Mouse (Mus musculus): ENCODE measurements at regions not wholly inside any gene's neighbourhood (a gene's known extent, or its start where the extent isn't known, plus 50 kb on each side); places are given as distances from the start of the nearest gene placed in this dataset.
A peak's percentile ranks its signal among the peaks of the same experiment; 100 is the strongest.

DNA sequence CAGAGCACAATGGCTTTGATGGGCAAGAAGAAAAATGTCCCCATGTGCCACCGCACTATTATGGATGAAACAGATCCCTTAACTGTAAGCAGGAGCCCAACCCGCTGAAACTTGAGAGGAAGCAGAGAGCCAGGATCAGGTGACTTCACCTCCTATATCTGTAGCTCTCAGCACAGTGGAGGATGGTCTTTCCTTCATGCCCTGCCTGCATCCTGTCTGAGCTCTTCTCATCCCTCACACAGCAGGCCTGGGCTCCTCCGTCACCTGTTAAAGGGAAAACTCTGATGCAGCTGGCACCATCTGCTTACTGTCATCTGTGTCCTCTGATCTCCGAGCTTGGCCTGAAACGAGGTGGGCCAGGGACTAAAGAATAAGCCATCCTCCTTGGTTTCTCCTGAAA lies 224.8 kb upstream of the Elac2 start:
- no peak for DNase-seq (ENCODE audit: low spot score in 2 of 2)
- intact Hi-C loops (cut with DNase I), result no loop called here

DNA sequence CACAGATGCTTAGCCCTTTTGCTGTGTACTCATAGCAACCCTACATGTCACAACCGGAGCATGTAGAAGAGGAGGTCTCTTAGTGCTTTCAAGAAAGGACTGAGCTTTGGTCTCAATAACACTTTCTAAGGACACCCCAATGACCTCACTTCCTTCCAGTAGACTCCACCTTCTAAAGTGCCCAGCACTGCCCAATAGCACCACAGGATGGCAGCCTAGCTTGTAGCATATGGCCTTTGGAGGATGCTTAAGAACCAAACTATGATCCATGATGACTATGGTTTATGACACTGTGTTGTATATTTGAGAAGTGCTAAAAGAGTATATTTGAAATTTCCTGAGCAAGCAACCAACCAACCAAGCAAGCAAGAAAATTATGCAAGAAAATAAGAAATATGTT lies 223.3 kb upstream of the Elac2 start:
- intact Hi-C loops (cut with DNase I), result no loop called here
- no peak for DNase-seq (ENCODE audit: low spot score in 2 of 2)

DNA sequence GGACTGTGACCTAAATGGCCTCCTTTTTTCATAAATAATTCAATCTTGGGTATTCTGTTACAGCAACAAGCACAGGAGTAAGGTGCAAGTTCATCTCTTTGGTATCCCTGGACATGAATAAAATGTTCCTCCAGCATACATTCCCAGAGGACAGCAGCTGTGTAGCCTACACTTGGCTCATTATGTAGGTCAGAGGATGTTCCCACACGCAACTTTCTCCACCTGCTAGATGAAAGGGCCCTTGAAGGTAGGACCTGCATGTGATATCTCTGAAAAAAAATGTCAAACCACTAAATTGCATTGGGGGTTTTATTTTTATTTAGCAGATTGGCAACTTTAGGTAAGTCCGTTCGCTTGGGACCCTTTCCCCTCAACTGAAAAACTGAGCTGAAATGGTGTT lies 218.2 kb upstream of the Elac2 start:
- no peak for DNase-seq (ENCODE audit: low spot score in 2 of 2)
- intact Hi-C loops (cut with DNase I), result no loop called here

DNA sequence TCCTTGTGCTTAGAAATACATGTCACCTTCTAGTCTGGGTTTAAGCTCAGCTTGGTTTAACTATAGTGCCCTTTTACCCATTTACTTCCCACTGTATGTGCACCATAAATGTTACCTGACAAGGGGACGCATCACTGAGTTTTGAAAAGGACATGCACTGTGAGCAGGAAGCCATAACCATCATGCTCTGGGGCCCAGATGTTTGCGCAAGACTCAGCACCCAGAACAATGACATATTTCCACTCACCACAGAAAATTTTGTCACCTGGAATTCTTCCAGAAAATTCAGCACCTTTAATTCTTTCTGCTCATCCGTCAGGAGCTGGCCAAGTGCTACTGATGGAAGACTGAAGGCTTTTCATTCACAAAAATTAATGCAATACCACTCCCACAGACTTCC lies 216.1 kb upstream of the Elac2 start:
- intact Hi-C loops (cut with DNase I), result no loop called here
- no peak for DNase-seq (ENCODE audit: low spot score in 2 of 2)

DNA sequence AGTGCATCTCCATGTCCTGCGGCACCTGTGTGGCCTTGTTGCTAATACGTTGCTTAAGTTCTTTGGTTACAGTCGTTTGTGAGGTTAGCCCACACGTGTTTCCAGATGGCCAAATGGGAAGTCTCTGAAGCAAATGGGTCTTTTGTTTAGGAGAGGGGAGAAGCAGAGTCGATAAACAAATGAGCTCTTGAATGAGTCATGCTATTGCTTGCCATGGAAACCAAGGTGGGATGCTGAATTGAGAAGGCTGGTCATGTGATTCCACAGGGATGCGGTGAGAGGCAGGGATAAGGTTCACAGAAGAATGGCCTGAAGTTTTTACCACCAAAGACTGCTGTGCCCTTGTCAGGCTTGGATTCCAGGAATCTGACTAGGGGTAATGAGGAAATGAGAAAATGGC lies 214.8 kb upstream of the Elac2 start:
- intact Hi-C loops (cut with DNase I), result no loop called here
- no peak for DNase-seq (ENCODE audit: low spot score in 2 of 2)

DNA sequence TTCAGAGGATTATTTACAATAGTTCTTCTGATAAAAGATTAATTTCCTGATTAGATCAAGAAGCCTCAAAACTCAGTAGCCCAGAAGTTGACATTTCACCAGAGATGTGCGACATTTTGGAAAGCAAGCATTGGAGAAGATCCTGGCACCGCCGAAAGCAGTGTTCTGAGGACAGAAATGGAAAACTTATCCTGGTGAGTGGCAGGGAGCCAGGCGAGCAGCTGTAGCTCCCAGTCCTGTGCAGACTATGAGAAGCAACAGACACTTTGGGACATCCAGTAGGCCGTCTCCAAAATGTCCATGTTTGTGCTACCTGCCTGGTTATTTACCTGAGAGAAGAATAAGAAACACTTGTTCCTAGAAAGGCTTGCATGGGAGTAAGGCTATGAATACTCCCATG lies 202.1 kb upstream of the Elac2 start:
- DNase-seq (ENCODE audit: low spot score in 2 of 2), result peak; percentile 29 to 33
- intact Hi-C loops (cut with DNase I), result no loop called here

DNA sequence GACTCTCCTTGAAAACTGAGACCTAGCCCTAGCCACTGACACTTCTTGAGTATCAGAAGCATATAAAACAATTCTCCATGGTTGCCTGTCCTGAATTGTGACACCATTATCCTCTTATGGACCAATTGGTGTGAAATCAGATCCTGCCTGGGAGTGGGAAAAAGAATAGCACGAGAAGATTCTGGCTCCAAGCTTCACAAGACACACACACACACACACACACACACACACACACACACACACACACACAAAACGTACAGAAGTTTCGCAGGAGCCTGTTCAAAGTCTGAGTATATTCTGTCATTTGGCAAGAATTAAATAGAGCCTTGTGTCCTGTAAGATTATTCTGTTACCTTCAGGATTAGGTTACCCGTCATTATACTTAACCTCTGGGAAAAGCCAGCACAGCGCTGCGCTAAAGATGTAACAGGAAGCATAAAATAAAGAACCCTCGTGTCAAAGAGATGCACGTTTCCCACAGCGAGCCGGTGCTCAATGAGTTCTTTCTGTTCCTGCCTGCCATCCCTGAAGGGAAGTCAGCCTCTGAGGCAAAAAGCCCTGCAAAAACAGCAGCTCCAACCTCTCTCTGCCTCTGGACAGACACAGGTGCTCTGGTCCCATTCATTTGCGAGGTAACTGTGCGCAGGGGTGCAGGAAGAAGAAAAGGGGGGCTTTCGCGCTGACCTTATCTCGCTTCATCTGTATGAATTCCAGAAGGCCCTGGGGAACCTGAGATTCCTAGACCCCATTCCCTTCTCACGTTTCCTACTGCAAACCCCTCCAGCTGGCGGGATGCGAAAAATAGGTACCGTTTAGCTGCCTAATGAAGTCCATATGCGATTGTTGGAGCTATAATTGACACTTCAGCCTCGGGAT lies 178.4 kb upstream of the Elac2 start:
- intact Hi-C loops (cut with DNase I), result no loop called here
- no peak for DNase-seq (ENCODE audit: low spot score in 2 of 2)

DNA sequence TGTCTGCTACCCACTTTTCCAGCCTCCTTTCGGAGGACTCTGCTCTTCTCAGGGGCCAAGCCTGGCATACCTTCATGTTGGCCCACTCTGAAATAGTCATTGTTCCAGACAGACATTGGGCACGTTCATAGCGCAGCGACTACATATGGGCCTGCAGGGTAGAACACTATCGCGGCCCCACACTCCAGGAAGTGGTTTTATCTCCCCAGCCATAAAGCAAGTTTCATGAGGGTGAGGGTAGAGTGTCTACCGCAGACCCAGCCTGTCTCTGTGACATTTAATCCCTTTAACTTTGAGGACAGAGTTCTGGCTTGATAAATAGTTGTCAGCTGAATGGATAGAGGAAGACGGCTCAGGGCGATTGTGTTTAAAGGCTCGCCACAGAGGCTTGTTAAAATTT lies 177.5 kb upstream of the Elac2 start:
- intact Hi-C loops (cut with DNase I), result no loop called here

DNA sequence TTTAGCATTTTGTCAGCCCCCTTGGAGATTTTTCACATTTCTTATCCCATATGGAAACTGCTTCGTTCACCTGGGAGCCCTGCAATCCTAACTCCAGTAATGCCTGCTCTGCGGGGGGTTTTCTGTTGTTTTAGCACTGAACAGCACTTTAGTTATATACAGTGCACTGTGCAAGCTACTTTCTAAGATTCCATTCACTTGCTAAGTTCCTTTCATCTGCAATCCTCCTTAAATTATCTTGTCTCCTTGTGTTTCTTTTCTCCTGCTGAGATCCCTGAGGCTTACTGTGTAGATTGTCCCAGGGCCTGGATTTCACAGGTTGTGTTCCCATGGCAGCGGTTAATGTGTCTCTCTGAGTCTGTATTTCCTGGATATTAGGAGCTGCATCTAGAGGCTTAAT lies 173.3 kb upstream of the Elac2 start:
- intact Hi-C loops (cut with DNase I), result no loop called here
- no peak for DNase-seq (ENCODE audit: low spot score in 2 of 2)

More for the DNA sequence above, 177.5 kb upstream of the Elac2 start:
- no peak for DNase-seq (ENCODE audit: low spot score in 2 of 2)

DNA sequence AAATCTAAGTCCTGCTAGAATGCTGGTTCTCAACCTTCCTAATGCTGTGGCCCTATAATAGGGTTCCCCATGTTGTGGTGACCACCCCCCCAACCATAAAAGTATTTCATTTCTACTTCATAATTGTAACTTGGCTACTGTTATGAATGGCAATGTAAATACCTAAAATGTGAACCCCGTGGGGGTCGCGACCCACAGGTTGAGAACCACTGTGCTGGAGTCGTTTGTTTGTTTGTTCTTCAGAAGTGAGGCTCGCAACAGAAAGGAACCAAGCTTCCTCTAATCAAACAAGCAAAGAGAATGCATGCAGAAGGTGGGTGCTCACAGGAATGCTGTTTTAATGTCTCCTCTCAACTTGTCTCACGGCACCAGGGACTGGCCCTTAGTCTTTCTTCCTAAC lies 166.4 kb upstream of the Elac2 start:
- intact Hi-C loops (cut with DNase I), result no loop called here
- no peak for DNase-seq (ENCODE audit: low spot score in 2 of 2)

DNA sequence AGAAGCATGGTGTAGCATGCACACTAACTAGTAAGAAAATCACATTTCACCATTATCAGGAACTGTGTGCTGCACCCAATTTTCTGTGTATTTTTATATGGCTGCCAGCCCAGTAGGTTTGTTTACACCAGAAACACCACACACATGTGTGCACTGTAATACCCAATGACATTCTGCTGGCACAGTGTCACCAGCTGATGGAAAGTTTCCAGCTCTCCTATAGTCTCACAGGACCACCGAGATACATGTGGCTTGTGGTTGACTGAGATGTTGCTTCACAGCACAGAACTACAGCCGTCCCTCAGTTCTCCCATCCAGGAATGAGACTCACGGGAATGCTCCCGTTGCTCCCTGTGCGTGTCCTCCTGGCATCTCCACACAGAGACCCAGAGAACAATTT lies 149.4 kb upstream of the Elac2 start:
- intact Hi-C loops (cut with DNase I), result no loop called here
- no peak for DNase-seq (ENCODE audit: low spot score in 2 of 2)

DNA sequence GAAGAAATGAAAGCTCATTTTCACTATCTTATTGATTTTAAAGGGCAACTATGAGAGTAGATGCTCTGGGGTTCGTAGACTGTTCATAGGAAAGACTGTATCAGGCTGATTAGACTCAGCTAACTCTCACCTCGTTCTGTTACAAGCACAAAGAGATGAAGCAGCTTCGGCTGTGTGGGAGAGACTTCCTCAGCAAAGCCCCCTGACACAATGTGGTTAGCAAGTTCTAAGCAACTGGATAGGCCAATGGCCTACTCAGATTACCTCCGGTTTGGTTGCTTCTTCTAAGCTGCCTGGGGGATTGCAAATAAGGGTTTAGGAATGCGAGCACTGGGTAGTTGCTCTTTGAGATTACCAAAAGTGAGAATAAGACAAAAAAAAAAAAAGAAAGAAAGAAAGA lies 146.4 kb upstream of the Elac2 start:
- intact Hi-C loops (cut with DNase I), result no loop called here

DNA sequence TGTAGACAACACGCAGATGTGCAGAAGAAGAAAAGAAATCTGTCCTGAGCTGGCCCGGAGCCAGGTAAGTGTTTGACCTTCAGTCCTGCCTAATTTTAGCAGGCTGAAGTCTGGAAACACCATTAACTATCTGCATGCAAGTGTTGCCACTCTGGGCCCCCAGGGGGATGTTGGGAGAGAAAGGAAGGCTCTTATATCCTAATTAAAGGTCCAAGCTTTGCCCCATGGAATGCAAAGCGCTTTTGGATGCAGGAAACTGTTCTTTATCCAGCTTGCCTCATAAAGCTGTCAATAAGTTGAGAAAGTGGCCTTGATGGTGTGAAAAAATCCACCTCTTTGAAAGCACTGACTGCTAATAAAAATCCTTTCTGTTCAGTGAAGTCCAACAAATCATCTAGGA lies 145.1 kb upstream of the Elac2 start:
- no peak for DNase-seq (ENCODE audit: low spot score in 2 of 2)
- intact Hi-C loops (cut with DNase I), result no loop called here

More for the DNA sequence above, 146.4 kb upstream of the Elac2 start:
- DNase-seq (ENCODE audit: low spot score in 2 of 2), result no peak

DNA sequence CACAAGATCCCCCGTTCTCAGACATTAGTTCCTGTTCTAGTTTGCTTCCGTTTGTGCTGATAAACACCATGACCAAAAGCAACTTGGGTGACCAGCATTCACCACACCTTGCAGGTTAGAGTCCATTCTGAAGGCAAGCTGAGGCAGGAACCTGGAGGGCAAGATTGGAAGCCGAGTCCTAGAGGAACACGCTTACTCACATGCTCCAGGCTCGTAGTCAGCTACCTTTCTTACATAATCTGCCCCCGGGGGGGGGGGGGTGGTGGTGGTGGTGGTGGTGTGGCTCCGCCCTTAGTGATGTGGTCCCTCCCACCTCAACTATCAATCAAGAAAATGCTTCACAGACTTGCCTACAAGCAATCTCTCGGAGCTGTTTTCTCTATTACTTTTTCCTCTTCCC lies 142.1 kb upstream of the Elac2 start:
- intact Hi-C loops (cut with DNase I), result no loop called here
- no peak for DNase-seq (ENCODE audit: low spot score in 2 of 2)

DNA sequence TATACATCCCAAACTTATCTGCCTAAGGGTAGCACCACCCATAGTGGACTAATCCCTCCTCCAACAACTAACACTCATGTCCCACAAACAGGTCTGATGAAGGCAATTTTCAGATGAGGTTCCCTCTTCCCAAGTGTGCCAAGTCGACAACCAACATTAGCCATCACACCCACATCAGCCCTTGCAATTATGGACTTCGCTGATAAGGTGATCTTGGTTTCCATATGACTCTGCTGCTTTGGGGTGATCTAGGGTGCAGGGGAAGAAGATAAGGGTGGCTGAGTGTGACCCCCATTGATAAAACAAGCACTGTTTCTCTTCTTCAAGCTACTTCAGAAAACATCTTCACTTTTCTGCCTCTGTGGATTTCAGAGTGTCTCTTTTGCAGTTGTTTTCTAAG lies 137.7 kb upstream of the Elac2 start:
- DNase-seq (ENCODE audit: low spot score in 2 of 2), result no peak
- intact Hi-C loops (cut with DNase I), result no loop called here

DNA sequence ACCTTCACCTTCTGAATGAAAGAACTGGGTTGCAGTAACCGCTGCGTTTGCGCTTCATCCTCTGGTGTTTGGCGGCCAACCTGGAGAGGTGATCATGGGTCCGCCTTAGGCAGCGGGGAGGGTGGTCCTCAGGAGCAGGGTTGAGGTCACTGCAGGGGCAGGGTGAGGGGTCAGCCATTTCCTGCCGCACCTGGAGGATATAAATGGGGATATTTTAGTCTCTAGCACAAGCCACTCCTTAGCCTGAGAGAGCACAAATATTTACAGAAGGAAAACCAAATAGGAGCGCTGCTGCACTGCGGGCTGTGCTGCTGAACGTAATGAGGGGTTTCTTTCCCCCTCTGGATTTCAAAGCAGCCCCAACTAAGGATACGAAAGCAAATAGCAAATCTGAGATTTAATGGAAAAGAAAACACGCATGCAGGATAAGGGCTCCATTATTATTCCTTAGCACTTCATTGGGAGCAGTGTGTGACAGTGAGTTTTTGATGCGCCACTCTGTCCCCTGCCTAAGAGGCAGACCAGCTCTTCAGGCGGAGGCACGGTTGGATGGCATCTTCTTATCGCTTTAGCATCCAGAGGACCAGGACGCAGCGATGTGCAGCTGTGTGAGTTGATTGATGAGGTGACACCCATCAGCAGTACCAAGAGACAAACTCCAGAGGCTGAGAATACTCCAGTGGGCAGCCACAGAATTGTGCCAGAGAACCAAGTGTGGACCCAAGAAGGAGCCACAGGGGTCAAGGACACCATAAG lies 135.9 kb upstream of the Elac2 start:
- intact Hi-C loops (cut with DNase I), result no loop called here
- DNase-seq (ENCODE audit: low spot score in 2 of 2), result no peak

DNA sequence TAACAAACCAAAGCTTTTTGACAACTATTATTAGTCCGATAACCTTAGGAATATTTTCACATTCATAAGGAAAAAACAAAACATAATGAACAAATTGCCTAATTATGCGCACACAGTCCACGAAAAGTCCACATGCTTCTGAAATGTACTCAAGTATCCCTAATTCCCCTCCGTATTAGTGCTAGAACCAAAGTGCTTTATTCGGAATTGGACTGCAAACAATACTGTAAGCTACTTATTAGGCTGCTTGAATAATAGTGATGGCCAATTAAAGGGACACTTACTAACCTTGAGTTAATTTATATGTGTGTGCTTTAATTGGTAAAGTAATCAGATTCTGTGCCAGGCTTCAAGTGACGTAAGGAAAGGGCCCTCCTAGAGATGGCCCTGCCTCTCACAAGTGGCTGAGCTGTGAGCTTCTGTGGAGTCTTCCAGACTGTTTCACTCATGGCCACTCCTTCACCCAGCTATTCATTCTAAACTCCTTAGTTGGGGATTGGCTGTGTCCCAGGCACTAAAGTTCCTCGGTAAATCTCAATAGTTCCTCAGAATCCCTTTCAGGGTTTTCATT lies 132.2 kb upstream of the Elac2 start:
- intact Hi-C loops (cut with DNase I), result no loop called here
- no peak for DNase-seq (ENCODE audit: low spot score in 2 of 2)

DNA sequence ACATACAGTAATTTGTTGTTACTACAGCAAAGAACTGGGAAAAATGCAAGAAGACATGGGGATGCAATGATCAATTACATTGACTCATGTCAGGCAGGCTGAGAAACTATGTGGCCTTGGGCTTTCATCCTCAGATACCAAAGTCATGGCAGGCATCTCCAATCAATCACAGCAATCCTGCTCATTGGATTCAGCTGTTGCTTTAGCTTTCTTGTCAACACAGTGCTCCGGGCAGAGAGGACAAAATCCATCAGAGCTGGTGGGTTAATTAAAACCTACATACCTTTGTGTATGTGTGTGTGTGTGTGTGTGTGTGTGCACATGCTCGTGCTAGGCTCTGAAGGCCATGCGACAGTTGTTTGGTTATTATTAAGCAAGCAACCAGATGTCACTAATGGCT lies 119.2 kb upstream of the Elac2 start:
- intact Hi-C loops (cut with DNase I), result no loop called here

DNA sequence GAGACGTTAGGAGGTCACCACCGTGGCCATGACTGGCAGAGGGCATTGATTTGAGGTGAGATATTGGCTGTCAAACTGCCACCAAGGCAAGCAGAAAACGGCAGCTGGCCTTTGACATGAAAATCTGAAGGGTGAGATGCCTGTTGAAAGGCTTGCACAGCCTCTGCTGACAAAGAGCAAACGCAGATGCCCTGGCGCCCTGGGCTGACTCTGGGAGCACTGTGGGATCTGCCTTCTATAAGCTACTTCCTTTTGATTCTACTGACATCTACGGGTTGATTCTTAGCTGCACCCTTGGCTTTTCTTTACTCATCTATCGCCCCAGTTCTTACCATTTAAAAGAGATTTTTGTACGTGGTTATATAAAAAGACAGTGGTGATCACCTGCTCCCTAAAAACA lies 98.2 kb upstream of the Elac2 start:
- no peak for DNase-seq (ENCODE audit: low spot score in 2 of 2)
- intact Hi-C loops (cut with DNase I), result no loop called here

More for the DNA sequence above, 119.2 kb upstream of the Elac2 start:
- DNase-seq (ENCODE audit: low spot score in 2 of 2), result no peak

DNA sequence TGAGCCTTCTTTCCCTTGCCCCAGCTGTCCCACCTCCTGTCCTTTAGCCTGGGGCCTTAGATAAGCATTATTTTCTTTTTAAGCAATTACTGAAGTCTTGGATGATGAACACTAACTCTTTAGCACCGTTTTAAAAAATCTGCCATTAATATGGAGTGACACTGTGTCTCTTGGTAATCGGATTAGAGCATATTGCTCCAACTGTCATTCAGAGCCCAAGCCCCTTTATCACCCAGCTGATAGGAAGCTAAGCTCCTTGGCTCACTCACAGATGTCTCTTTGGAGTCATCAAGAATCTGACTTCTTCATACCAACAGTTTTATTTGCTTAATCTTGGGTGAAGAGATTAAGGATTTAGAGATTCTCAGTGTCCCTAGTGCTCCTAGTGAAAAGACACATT lies 94.3 kb upstream of the Elac2 start:
- no peak for DNase-seq (ENCODE audit: low spot score in 2 of 2)
- intact Hi-C loops (cut with DNase I), result no loop called here

Data from left cerebral cortex, postnatal 36 days (tissue).